Mouse (Mus musculus): ENCODE measurements around the gene Hrk. TPM values are rescaled to one million over a fixed set of nuclear protein-coding genes. Genes with fewer than 3 reads are reported as not detected.
A peak's percentile ranks its signal among the peaks of the same experiment; 100 is the strongest.

Gene Hrk
- polyA plus RNA-seq, 1 experiment = not detected

DNA sequence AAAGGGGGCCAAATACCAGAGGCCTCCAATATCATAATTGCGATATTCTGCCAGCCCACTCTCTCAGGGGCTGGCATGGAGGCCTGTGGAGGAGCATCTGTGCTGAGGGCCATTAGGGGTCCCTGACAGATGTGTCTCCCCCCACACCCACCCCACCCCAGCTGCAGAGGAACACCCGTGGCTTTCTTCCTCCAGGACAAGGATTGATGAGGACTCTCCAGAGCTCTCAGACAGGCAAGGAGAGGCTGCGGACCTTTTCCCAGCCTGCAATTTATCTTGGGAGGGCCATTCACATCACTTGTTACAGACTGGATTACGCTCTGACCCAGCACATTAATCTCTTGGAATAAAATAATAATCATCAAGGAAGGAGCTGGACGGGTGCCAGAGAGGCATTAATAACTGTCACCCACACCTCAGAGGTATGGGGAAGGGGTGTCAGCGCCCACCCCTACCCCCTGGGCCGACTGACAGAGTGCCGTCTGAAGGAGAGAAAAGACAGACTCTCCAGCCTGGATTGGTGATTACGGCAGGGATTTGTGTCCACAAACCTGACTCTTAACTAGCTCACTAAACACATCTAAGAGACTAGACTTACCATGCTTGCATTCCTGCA, 58.8 kb downstream of the Hrk start:
- H3K4me3 ChIP-seq (ENCODE audit: insufficient read depth, low read depth, low read length) = no peak overlapping the region
- H3K4me1 ChIP-seq (ENCODE audit: control insufficient read depth, insufficient read depth, insufficient read length, low read length) = no peaks in the 10 kb centered on the region
- H3K27ac ChIP-seq (replicated peaks; ENCODE audit: low read depth, low read length) = no peak overlapping the region

GRCm38 (mm10) chr5:118230071-118230611, 65.7 kb downstream of the Hrk start:
- H3K4me3 ChIP-seq (ENCODE audit: insufficient read depth, low read depth, low read length) = no peak overlapping the region
- H3K27ac ChIP-seq (replicated peaks; ENCODE audit: low read depth, low read length) = no peak overlapping the region
- no peaks in the 10 kb centered on the region for H3K4me1 ChIP-seq (ENCODE audit: control insufficient read depth, insufficient read depth, insufficient read length, low read length)

DNA sequence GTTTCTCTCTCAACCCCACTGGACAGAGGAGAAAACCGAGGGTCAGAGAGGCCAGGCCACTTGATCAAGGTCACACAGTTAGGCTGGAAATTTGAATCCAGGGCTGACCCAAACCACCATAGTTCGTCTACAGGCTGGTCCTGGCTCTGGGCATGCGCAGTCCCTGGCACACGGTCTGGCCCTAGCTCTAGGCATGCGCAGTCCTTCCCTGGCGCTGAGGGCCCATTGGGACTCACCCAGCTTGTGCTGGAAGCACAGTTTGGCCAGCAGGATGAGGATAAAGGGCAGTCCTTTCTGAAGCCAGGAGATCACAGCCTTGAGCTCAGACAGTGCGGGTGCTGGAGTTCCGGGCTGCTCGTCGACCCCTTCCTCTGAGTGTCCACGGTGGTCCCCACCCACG, 72.4 kb downstream of the Hrk start:
- peak overlapping the region; percentile 82 for H3K27ac ChIP-seq (replicated peaks; ENCODE audit: low read depth, low read length)
- peak overlapping the region; percentile 21; the same call in 1 of the 2 replicates for H3K4me3 ChIP-seq (ENCODE audit: insufficient read depth, low read depth, low read length)
- no peaks in the 10 kb centered on the region for H3K4me1 ChIP-seq (ENCODE audit: control insufficient read depth, insufficient read depth, insufficient read length, low read length)

Other genes starting within 250 kb of the Hrk start
- 37.9 and 55.5 TPM in 2 replicates for gene Fbxo21, start 187.9 kb upstream of the Hrk start, polyA plus RNA-seq (2012; ENCODE audit: insufficient read depth, insufficient read length, missing spikeins)
- gene Tesc, start 136.9 kb upstream of the Hrk start, polyA plus RNA-seq (2012; ENCODE audit: insufficient read depth, insufficient read length, missing spikeins) = 7.4 and 8.8 TPM in 2 replicates
- 18.4 and 27.2 TPM in 2 replicates for gene Fbxw8, start 9.2 kb upstream of the Hrk start, polyA plus RNA-seq (2012; ENCODE audit: insufficient read depth, insufficient read length, missing spikeins)
- 1.7 and 2.9 TPM in 2 replicates for gene Rnft2, start 80.5 kb downstream of the Hrk start, polyA plus RNA-seq (2012; ENCODE audit: insufficient read depth, insufficient read length, missing spikeins)
- 11.3 and 12.3 TPM in 2 replicates for gene 2410131K14Rik, start 80.6 kb downstream of the Hrk start, polyA plus RNA-seq (2012; ENCODE audit: insufficient read depth, insufficient read length, missing spikeins)

Measured in brown adipose tissue, adult 24 weeks (tissue).